Mouse (Mus musculus): ENCODE results near the gene Prcc.
"Not testable (repeated sequence)": the region's sequence is repeated elsewhere in the genome, so short reads cannot be mapped to it uniquely, and the experiment has no call there.

Prcc gene

DNA sequence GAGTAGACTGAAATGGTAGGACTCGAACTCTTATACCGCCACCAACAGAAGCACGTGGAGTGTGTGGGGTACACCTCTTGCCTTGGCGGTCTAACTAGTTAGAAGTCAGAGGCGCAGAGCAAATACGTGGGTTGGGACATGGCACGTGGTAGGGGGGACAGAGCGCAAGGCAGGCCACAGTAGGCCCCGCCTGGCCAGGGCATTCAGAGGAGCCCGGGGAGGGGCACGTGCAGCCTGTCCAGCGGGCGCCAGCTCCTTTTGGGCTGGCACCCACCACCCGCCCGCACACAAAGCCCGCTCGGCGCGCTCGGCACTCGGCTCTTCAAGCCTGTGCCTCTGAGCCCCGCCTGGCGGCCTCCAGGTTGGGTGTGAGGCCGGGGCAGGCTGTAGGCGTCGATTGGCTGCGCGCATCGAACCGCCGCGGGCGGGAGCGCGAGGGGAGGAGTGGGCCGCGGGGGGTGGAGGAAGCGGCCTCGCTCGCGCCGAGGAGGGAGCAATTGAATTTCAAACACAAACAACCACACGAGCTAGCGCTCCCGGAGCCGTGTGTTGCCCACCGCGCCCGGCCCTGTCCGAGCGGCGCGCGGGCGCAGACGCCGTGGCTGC lies 20.6 kb upstream of the Prcc start, which contains the start of gene Hdgf:
Gene Hdgf (plus strand): TSS at position 442 of the 606 bp plus-strand sequence.
- DNase-seq, result peak; percentile 95 to 96

DNA sequence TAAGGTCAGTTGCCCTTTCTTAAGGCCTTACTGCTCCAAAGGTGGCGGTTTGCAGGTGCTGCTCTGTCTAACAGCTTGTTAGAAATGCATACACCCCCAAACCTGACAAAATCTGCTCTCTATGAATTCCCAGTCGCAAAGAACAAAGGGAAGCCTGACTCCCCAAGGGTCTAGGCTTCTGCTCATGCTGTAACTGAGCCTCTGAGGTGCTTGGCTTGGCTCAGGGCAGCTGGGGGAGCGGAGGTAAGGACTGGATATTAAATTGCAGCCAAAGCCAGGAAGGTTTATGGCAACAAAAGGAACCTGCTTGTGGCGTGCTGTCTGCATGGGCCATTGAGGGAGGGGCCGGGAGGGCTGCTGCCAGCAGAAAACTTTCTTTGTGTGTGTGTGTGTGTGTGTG lies 18.4 kb upstream of the Prcc start:
- no peak for DNase-seq

DNA sequence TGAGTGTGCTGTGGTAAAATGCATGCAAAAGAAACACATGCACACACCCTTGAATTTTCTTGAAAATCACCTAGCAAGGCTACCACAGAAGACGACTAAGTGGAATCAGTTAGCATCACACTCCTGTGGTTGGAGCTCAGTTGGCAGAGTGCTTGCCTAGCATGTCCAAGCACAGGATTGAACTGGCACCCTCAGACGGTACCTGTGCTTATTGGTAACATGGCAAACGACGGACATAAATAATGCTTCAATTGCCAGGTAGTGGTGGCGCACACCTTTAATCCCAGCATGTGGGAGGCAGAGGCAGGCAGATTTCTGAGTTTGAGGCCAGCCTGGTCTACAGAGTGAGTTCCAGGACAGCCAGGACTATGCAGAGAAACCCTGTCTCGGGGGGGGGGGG lies 16.6 kb upstream of the Prcc start:
- not testable (repeated sequence) for DNase-seq

DNA sequence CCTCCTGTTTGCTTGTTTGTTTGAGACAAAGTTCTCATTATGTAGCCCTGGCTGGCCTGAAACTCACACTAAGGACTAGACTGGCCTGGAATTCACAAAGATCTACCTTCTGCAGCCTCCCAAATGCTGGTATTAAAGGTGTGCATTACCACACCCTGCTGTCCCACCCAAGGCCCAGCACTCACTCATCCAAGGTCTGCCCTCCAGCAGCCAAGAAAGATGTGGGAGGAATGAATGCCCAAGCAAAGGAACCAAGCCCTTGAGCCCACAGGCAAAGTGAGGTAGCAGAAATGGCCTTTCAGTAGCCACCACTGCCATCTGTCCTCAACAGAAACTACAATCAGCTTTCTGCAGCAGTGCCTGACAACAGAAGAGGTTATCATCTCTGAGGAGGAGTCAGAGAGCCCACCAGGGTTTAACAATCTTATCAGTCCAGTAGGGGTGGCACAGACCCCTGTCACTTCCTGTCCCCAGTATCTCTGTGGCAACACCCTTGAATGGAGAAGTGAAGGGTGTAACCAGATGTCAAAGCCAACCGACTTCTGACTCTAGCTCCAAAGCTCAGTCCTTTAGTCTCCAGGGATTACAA lies 15.7 kb upstream of the Prcc start:
- DNase-seq, result no peak

DNA sequence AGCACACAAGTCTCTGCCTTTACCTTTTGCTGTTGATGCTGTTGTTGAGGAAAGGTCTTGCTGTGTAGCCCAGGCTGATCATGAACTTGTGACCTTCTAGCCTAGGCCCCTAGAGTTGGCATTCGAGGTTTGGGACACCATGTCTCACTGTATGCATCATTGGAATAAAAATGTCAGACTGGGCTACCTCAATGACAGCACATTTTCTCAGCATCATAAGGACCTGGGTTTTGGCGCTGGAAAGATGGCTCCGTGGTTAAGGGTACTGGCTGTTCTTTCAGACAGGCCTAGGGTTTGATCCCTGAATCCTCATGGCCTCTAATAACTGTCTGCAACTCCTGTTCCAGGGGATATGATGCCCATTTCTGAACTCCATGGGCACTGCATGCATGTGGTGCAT lies 14.4 kb upstream of the Prcc start:
- no peak for DNase-seq

DNA sequence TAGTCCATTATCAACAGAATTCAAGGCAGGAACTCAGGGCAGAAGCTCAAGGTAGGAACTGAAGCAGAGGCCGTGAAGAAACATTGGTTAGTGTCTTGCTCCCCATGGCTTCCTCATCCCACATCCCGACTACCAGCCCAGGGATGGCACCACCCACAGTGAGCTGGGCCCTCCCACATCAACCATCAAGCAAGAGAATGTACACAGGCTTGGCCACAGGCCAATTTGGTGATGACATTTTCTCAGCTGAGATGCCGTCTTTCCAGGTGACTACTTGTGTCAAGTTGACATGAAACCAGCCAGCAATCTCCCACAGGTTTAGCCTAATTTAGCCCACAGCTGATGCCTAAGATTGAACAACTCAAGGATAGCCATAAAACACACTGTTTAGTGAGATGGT lies 13.9 kb upstream of the Prcc start:
- no peak for DNase-seq

DNA sequence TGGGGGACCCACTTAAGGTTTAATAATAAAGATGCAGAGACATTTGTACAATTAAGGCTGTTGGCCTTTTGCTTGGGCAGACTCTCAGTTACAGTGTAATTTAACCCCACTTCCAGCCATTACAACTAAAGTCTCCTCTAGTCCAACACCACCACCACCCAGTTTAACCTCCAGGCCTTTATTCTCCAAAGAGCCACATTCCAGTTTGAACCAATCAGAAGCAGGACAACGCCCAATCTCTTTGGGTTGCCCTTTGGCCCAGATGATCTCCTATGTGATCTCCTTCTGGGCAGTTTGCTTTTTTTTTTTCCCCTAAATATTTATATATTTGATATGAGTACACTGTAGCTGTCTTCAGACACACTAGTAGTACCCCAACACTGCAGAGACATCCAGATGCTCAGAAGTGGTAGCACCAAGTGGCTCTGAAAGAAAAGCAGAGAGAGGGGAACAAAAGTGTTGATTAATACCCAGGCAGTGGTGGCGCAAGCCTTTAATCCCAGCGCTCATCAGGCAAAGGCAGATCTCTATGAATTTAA lies 8.0 kb upstream of the Prcc start:
- no peak for DNase-seq

DNA sequence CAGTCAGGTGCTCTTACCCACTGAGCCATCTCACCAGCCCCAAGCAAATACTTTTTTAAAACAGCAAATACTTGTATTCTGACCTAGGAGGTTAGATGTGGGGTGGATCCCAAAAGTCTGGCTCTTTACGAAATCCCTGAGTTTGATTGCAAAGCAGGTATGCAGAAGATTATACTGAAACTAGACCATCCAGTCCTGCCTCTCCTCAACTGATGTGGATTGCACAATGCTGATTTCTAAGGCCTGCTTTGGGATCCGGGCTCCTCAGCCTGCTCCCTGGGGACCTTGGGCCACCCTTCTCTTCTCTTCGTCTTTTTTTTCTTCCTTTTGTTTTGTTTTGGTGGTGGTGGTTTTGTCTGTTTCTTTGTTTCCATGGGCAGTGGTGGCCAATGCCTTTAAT lies 6.1 kb upstream of the Prcc start:
- DNase-seq, result no peak

DNA sequence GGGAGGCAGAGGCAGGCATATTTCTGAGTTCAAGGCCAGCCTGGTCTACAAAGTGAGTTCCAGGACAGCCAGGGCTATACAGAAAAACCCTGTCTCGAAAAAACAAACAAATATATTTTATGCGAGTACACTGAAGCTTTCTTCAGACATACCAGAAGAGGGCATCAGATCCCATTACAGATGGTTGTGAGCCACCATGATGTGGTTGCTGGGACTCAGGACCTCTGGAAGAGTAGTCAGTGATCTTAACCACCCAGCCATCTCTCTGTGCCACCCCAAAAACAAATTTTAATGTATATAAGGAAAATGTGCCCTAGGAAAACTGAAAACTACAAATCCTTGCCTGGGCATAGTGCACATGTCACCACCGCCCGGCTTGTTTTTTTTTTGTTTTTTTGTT lies 2.0 kb upstream of the Prcc start:
- not testable (repeated sequence) for DNase-seq

DNA sequence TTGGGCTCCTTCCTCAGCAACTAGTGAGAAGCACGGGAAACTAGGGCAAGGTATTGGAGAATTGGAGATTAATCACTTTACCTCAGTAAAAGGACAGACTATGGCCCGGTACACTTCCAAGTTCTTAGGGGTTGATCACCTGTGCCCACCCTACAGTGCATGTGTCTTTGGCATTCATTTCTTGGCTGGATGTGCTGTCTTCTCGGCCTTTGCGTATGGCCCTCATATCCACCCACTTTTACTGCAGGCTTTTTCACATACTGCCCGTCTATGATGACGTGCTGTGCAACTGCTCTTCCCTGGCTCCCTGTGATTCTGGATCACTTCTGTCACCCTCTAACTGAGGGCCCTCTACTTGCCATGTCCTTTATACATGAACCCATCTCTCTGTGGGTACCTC lies 1.0 kb upstream of the Prcc start:
- DNase-seq, result no peak

DNA sequence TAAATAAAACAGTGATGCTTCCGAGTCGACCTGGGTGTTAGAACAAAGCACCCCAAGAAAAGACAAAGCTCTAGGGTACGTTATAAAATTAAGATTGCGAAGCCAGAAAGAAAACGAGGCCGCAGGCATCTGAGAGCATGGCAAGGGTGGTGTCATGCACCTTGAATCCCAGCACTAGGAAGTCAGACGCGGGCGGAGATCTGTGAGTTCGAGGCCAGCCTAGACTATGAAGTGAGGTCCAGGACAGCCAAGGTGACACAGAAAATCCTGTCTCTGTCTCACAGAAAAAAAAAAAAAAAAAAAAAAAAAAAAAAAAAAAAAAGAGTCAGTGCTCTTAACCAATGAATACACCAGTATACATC lies 577 bp upstream of the Prcc start:
- DNase-seq, result peak; percentile 62 to 65

DNA sequence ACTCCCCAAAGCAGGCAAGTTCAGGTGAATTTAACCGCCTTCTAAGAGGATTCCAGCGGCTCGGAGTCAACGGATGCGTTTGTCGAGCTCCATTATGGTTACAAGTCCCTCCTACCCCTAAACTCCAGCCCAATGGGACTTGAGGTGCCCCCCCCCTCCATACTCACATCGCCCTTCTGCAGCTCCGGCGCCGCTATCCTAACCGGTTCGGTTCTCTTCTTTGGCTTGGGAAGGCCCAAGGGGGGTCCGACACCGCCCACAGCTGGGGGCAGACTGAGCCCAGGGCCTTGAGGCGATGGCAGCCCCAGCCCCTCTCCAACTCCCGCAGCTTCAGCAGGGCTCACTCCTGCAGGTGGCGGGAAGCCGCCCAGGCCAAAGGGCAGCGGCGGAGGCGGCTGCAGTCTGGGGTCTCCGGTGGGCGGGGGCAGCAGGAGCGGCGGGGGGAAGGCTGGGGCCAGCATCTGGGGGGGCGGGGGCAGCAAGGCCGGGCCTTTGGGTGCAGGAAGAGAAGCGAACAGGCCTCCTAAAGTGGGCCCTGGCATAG lies 628 bp downstream of the Prcc start:
- DNase-seq, result no peak

DNA sequence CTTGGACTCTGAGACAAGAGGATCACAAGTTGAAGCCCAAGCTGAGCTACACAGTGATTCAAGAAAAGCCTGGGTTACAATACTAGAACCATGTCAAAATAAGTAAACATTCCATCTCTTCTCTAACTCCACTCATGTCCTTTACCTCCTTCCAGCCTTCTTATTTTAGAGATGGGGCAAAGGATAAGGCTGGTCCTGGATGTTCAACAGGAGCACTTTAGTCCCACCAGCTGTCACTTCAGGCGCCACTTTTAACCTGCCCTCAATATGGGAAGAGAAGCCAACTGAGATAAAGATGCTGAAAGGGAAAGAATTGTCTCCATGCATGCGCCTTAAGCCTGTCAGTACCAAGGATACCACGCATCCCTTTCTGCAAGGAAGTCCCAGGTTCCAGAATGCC lies 1.1 kb downstream of the Prcc start:
- DNase-seq, result no peak

DNA sequence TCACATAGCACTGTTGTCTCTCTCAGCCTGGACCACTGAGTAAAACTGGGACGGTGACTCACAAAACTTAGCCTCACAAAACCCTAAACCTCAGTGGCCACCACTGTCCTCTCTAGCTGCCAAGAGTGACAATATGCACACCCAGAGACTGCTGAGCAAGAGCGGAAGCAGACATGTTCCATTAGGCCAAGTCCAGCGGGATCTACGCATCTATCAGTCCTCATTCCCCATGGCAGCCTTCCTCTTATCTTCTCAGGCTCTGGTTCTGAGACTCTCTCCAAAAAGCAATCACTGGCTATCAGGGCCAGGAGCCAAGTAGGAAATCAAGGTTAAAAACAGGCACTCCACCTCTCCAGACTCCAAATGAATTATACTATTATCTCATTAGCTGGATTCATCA lies 7.7 kb downstream of the Prcc start:
- DNase-seq, result no peak

DNA sequence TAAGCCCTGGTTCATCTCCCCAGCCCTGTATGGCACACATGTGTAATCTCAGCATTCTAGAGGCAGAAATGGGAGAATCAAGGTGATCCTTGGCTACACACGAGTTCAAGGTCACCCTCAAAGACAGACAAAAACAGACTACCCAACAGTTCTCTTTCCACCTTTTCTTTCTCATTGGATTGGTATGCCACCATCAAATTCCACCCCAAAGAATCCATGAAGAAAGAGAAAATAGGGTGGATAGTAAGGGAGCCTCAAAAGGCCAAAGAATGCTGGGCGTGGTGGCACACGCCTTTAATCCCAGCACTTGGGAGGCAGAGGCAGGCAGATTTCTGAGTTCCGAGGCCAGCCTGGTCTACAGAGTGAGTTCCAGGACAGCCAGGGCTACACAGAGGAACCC lies 21.3 kb downstream of the Prcc start:
- not testable (repeated sequence) for DNase-seq

DNA sequence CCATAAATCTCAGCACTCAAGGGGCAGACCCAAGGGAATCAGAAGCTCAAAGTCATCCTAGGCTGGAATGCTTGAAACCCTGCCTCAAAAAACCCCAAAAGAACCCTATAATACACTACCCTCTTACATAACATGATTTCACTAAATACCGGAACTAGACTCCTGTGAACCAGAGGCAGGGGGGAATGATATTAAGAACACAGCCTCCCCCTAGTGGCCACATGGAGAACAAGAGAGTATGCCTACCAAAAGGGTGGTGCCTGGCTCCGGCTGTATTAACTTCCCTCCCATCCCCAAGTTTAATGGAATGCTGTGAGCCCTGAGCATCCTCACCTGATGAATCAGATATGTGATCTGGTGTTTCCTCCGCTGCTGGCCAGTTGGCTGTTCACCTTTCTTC lies 25.6 kb downstream of the Prcc start:
- DNase-seq, result peak; percentile 37 to 71

DNA sequence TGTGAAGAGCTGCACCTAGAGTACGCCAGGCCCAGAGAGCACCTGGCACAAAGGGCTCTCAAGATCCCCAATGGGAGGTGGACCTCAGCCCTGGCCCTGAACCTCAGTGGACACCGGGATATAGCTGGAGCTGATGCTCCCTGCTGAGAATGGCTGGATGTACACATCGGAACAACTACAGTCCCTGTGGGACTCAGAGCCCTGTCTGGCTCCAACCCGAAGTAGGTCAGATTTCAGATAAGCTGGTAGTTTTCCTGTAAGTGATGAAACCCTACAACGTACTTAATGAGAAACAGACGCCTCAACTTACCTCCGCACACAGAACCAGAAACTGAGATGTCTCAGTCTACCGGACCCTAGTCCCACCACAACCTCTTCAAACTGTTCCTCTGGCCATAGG lies 27.7 kb downstream of the Prcc start:
- DNase-seq, result no peak

DNA sequence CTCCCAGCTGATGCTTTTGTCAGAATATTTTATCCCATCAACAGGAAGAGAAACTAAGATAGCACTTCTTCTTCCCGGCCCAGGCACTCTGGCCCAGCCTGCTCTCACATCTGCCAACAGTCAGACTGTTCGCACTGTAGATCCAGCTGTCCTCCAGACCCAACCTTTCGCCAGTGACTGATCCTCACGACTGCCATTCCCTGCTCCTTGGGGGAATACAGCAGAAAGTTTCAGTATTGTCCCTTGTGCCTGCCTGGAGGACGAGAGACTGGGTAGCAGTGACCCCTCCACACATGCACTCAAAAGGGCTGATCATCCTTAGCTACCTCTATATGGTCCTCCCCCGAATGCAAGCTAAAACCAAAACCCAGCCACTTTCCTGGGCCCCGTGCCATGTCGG lies 29.5 kb downstream of the Prcc start:
- DNase-seq, result no peak

DNA sequence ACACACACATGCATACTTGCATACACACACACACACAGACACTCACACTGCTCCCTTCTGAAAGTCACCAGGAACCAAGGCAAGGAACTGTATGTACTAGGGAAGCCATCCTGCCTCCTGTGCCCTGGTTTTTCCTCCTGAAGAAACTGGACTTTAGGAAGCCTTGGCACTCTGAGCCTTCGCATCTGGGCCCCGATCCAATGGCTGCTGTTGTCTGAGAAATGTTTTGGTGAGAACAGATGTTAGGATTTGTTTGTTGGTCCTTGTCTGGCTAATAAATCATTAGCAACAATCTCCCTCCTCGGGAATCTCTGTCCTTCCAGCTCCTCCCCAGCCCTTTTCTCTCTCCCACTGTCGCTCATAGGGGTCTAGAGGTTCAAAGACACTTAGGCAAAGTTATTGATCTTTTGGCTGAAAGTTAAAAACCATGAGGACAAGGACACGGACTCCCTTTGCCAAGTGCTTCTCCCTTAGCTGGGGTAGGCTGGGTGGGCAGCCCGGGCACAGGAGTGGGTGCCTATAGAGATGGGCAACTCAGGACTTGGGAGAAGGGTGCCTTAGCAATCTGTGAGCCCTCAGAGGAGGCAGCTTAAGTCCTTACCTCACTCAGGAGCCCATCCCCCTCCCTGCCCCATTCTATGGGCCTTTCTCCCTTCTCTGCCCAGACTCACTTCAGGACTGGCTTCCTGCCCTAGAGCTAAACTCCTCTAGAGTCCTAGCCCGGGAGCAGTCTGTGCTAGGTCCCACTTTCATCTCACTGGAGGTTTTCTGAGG lies 30.4 kb downstream of the Prcc start:
- DNase-seq, result no peak

DNA sequence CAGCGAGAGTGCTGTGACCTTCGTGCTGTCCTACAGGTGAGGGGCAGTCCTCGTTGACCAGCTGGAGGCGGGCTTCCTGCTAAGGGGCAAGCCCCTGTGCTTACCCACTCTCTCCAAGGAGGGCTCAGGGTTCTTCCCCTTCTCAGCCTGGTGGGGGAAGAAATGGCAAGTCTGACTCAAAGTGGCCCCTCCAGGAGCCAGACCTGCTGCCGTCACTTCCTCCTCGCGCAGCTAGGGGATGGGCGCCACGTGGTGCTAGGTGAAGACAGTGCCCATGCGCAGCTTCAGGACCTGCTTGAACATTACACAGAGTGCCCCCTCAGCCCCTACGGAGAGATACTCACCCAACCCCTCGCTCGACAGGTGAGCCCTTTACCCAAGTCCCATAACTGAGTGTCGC lies 36.3 kb downstream of the Prcc start:
- DNase-seq, result no peak

DNA sequence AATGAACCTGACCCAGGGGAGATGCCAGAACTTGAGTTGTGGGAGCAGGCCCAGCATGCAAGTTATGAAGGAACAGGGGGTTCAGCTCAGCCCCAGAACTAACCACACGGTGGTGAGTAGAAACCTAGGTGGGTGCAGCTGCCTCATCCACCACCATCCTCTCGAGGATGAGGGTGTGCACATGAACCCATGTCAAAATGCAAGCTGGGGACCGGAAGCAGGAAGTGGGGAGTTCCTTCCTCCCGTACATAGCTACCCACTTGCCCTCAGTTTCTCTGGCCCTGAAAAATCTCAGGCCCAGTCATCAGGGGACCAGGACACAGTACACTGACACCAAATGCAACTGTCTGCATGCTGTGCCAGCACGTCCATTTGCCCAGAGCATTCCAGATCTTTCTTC lies 37.7 kb downstream of the Prcc start:
- no peak for DNase-seq

DNA sequence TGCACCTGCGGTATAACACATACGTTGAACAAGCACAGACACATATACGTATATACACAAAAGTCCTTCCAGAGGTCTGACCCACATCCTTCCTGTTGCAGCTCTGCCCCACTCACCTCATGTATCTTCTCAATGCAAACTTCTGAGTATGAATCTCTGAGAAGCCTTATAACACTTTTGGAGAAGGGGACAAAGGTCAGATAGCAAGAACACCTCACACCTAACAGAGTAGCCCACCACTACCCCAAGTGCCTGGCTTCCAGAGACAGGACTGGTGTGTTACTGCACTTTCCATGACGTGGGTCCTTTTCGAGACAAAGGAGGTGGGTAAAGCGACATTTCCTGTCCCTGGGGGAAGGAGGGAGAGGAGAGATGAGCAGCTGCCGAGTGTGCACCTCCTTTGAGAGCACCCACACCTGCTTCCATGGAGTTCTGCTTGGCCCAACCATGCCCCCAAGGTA lies 38.7 kb downstream of the Prcc start, which contains the start of gene Sh2d2a:
Gene Sh2d2a (plus strand): TSS at position 106 of the 461 bp plus-strand sequence.
- no peak for DNase-seq

DNA sequence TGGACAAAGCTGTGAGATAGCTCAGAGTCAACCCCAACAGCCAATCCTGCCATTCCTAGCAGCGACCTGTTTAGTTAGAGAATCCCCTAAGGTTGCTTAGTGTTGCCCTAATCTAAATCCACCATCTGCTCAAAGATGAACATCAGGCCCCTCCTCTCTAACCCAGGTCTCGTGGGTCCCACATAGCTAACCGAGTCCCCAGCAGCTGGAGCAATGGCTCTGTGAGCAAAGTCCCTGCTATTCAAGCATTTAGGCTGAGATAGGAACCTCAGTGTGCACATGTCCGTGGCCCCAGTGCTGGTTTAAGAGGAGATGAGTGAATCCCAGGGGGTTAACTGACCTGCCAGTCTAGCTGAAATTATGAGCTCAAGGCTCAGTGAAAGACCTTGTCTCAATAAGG lies 39.2 kb downstream of the Prcc start:
- DNase-seq, result no peak

DNA sequence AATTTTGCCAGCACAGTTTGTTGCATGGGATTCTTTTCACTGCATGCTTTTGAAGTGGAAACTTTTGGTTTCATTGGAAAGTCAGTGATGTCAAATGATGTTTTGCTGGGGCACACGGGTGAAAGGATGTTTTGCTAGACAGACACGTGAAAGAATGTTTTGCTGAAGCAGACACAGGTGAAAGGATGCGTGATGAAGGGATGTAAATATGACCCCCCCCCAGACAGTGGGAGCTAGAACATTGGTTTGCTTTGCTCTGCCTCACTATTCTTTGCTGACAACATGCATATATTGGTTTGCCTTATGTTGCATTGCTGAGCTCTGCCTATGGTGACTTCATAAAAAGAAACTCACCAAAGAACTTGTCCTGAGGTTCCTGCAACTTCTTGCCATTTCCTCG lies 40.4 kb downstream of the Prcc start:
- no peak for DNase-seq
